Mouse (Mus musculus) liver, embryonic 14.5 days (tissue): ENCODE results near the gene Kifc3.

Experiments used
- CTCF ChIP-seq: IDR thresholded peaks from 2 replicates; pipeline ENCODE4 v1.5.1; 2016; ENCODE audit warnings: antibody characterized with exemption, low read depth, control low read depth
- EP300 ChIP-seq: IDR thresholded peaks from 2 replicates; pipeline ENCODE4 v1.6.1; 2016; ENCODE audit warnings: antibody characterized with exemption, low read depth

- TF ChIP-seq CTCF (no peak), EP300 (no peak)
Observed at GRCm38 (mm10) chr8:95079305-95079704, 123.3 kb downstream of the Kifc3 start.
